Mouse (Mus musculus): ENCODE data around the gene 4930407I10Rik.

DNA sequence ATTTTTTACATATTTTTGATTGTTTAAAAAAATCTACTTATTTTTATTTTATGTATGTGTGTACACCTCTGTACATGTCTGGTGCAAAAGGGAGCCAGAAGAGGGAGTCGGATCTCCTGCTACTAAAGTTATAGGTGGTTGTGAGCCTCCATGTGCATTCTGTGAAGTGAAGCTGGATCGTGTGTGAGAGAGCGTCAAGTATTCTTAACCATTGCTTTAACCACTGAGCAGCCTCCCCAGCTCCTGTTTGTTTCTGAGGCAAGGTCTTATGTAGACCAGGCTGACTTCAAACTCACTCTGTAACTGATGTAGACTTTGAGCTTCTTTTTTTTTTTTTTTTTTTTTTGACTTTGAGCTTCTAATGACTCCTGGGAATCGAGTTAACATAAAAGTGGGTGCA is 41.5 kb upstream of the 4930407I10Rik start:
- no peak for TF ChIP-seq CTCF (conservative IDR thresholded peaks at IDR 0.05; ENCODE audit: insufficient read depth, insufficient read length, low read depth, low read length)
- no peak for TF ChIP-seq POLR2A (IDR thresholded peaks at IDR 0.05; ENCODE audit: low read depth, low read length)
